Mouse (Mus musculus): ENCODE data around the gene Nrg4. TPM values are rescaled to one million over a fixed set of nuclear protein-coding genes. Genes with fewer than 3 reads are reported as not detected.

The Nrg4 gene
- polyA plus RNA-seq, 1 experiment from 2014 or later: 1.2 TPM

DNA sequence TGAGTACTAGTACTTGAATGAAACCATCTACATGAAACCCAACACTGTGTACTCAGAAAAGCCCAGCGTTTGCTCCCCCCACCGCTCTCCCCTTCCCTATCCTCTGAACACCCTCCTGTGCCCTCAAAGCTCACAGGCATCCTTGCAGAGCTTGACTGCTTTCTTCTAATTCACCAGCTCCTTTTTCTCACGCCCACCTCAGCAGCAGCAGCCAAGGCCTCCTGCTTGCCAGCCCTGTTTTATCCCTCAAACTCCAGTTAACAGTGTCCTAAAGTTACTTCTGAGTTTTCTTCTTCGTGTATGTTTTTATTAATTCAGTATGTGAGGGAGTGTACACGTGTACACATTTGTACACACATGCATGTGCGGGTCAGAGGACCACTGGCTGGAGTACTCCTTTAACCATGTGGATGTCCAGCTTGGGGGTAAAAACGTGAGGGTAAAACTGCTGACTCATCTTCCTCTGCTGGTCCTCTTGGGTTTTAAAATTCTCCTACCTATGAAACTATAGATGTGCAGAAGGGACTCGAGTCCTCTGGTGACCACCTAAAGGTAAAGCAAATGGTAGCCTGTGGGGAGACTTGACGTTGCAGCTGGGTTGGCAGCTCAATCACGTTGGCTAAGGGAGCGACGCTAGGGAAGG is 12.9 kb downstream of the Nrg4 start:
- H3K4me1 ChIP-seq (replicated peaks): no peaks in the 10 kb centered on the region
- H3K9me3 ChIP-seq: no peaks in the 10 kb centered on the region
- H3K27ac ChIP-seq (replicated peaks): no peak overlapping the region
- no peak overlapping the region for H3K4me3 ChIP-seq
- no peaks in the 10 kb centered on the region for H3K27me3 ChIP-seq
- H3K36me3 ChIP-seq: no peaks in the 10 kb centered on the region
- ATAC-seq (ENCODE audit: low FRiP score, low read depth): no peak
- 69% methylated on average over 12 of the region's 12 CpGs for WGBS
- no peak overlapping the region for H3K9ac ChIP-seq
- H3K4me2 ChIP-seq: no peak overlapping the region

DNA sequence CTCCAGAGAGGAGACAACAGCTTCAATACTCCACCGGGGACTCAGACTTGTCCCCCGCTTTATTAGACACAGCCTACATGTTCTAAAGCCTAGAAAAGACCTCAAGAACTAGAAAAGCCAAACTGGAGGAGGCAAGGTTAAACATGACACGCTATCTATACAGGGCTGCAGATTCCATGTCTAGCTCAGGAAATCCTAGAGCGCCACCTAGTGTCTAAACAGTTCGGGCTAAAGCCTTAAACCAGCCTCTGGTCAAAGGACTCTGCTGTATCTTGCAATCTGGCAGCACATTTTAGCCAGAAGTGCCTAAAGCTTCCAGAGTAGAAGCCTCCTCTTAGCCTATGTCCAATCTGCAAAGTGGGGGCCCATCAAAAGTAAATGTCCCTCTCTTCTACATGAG is 15.1 kb downstream of the Nrg4 start:
- no peaks in the 10 kb centered on the region for H3K27me3 ChIP-seq
- no peak overlapping the region for H3K4me2 ChIP-seq
- no peak overlapping the region for H3K4me3 ChIP-seq
- no peaks in the 10 kb centered on the region for H3K9me3 ChIP-seq
- ATAC-seq (ENCODE audit: low FRiP score, low read depth): peak; percentile 87
- no peaks in the 10 kb centered on the region for H3K4me1 ChIP-seq (replicated peaks)
- H3K36me3 ChIP-seq: no peaks in the 10 kb centered on the region
- 11% methylated on average over 5 of the region's 5 CpGs for WGBS
- H3K9ac ChIP-seq: no peak overlapping the region
- no peak overlapping the region for H3K27ac ChIP-seq (replicated peaks)

DNA sequence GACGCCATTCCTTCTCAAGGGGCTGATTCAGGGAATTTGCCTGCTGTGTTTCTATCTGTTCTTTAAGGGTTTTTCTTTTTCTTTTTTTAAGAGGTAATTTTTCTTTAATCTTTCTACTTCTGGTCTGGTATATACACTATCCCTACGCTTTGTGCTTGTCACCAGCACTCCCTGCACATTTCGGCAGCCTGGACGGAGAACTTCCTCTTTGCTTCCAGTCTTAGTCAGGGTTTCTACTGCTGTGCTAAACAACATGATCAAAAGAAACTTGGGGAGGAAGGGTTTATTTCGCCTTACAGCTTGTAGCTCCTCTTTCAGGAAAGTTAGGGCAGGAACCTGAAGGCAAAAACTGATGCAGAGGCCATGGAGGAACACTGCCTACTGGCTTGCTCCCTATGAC is 18.2 kb downstream of the Nrg4 start:
- Histone ChIP-seq H3K4me2 (no peak overlapping the region), H3K27me3 (no peaks in the 10 kb centered on the region)
- ATAC-seq (ENCODE audit: low FRiP score, low read depth): no peak

DNA sequence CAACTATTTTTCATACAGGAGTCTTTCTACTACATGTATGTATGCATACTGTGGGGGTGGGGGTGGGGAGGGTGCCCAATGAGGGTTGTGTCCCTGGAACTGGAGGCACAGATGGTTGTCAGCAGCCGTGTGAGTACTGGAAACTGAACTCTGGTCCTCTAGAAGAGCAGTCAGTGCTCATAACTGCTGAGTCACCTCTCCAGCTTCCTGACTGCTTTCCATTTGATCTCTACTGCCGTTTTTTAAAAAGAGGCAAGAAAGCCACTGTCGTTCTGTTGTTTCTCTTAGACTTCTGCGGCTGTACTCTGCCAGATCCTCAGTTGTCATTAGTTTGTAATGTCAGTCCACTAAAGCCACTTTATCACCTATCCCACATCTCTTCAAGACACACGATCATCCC is 19.1 kb downstream of the Nrg4 start:
- Histone ChIP-seq H3K27me3 (no peaks in the 10 kb centered on the region), H3K4me3 (no peak overlapping the region), H3K36me3 (no peaks in the 10 kb centered on the region), H3K9me3 (no peaks in the 10 kb centered on the region), H3K9ac (no peak overlapping the region), H3K4me2 (no peak overlapping the region), H3K4me1 (replicated peaks) (no peaks in the 10 kb centered on the region), H3K27ac (replicated peaks) (no peak overlapping the region)
- no peak for ATAC-seq (ENCODE audit: low FRiP score, low read depth)
- 84% methylated on average over 5 of the region's 5 CpGs for whole genome bisulfite sequencing

More for the DNA sequence above, 18.2 kb downstream of the Nrg4 start:
- H3K9me3 ChIP-seq: no peaks in the 10 kb centered on the region
- no peak overlapping the region for H3K9ac ChIP-seq
- WGBS: 83% methylated on average over 5 of the region's 5 CpGs
- H3K27ac ChIP-seq (replicated peaks): no peak overlapping the region
- H3K4me1 ChIP-seq (replicated peaks): no peaks in the 10 kb centered on the region
- no peak overlapping the region for H3K4me3 ChIP-seq
- H3K36me3 ChIP-seq: no peaks in the 10 kb centered on the region

DNA sequence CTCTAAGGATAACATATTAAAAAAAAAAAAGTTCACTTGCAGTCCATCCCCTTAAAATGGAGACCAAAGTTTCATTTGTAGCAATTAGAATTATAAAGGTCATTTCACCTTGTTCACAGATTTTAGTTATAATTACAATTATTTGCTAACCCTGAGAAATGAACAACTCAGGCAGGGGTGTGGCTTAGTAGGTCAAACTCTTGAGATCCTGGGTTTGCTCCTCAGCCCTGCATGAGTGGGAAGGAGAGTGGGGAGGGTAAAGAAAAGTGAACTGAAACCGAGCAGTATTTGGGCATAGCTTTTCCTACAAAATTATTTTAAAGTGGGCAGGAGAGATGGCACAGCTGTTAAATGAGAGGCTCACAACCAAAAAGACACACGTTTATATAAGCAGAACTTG is 19.6 kb downstream of the Nrg4 start:
- H3K27me3 ChIP-seq: no peaks in the 10 kb centered on the region
- H3K4me1 ChIP-seq (replicated peaks): no peaks in the 10 kb centered on the region
- no peak overlapping the region for H3K9ac ChIP-seq
- no peak for ATAC-seq (ENCODE audit: low FRiP score, low read depth)
- H3K9me3 ChIP-seq: no peaks in the 10 kb centered on the region
- H3K27ac ChIP-seq (replicated peaks): no peak overlapping the region
- H3K4me3 ChIP-seq: no peak overlapping the region
- 75% methylated on average over 2 of the region's 2 CpGs for WGBS
- no peaks in the 10 kb centered on the region for H3K36me3 ChIP-seq
- H3K4me2 ChIP-seq: no peak overlapping the region

DNA sequence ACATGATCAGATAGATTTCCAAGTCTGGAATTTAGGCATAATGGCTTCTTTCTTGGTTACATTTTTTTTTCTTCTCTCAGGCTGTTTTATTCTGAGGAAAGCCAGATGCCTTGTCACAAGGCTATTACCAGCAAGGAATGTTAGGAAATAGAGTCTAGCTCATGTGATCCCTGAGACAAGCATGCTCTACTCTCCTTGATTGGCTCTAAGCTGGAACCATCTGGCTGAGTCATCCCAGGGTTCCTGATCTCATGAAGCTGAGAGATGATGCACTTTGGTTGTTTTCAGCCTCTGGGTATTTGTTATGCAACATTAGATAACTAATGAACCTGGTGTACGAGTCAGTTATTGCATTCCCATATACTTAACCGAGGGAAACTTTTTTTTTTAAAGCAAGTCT is 30.4 kb downstream of the Nrg4 start:
- no peak for ATAC-seq (ENCODE audit: low FRiP score, low read depth)
- H3K36me3 ChIP-seq: no peaks in the 10 kb centered on the region
- H3K4me1 ChIP-seq (replicated peaks): no peaks in the 10 kb centered on the region
- H3K4me2 ChIP-seq: no peak overlapping the region
- no peaks in the 10 kb centered on the region for H3K9me3 ChIP-seq
- H3K27ac ChIP-seq (replicated peaks): no peak overlapping the region
- no peaks in the 10 kb centered on the region for H3K27me3 ChIP-seq
- H3K9ac ChIP-seq: no peak overlapping the region
- H3K4me3 ChIP-seq: no peak overlapping the region
- 64% methylated on average over 2 of the region's 2 CpGs for WGBS

DNA sequence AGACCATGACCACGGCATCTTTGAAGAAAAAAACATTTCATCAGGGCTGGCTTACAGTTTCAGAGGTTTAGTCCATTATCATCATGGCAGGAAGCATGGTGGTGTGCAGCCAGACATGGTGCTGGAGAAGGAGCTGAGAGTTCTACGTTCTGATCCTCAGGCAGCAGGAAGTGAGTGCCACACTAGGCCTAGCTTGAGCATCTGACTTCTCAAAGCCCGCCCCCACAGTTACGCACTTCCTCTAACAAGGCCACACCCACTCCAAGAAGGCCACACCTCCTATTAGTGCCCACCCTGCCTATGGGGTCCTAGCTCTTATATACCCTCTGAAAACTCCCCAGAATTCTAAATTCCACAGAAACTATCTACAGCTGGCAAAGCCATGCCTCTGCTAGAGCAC is 34.7 kb downstream of the Nrg4 start:
- H3K9ac ChIP-seq: no peak overlapping the region
- no peaks in the 10 kb centered on the region for H3K27me3 ChIP-seq
- H3K4me2 ChIP-seq: no peak overlapping the region
- no peaks in the 10 kb centered on the region for H3K9me3 ChIP-seq
- WGBS: 93% methylated on average over 4 of the region's 4 CpGs
- ATAC-seq (ENCODE audit: low FRiP score, low read depth): no peak
- no peak overlapping the region for H3K4me3 ChIP-seq
- no peaks in the 10 kb centered on the region for H3K4me1 ChIP-seq (replicated peaks)
- no peaks in the 10 kb centered on the region for H3K36me3 ChIP-seq
- H3K27ac ChIP-seq (replicated peaks): no peak overlapping the region

DNA sequence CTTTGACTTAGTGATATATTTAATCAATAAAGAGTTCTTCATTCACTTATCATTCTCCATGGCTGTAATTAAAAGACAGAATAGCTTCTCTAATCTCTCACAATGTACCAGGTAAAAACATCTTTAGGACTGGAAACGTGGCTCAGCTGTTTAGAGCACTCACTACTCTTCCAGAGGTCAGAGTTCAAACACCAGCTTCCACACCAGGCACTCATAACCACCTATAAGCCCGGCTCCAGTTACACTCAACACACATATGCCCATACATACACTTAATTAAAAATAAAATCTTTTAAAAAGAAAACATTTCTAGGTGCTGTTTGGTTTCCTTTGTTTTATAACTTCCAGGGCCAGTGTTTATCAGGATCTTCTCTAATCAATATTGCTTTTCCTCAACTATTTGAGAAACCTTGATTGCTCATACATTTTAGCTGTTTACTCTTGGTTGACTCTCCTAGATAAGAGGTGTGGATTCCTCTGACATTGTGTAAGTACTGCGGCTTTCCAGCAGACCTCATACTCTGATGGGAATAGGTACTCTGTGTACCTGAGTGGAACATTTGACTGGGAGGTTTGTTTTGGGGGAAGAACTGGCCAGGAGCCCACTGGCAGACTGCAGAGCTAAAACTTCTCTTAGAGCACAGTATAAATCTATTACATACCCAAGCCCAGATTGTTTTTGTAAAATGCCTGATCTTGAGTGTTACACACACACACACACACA is 37.0 kb downstream of the Nrg4 start:
- H3K36me3 ChIP-seq: no peaks in the 10 kb centered on the region
- H3K4me3 ChIP-seq: no peak overlapping the region
- no peak overlapping the region for H3K27ac ChIP-seq (replicated peaks)
- no peaks in the 10 kb centered on the region for H3K4me1 ChIP-seq (replicated peaks)
- no peak for ATAC-seq (ENCODE audit: low FRiP score, low read depth)
- no peaks in the 10 kb centered on the region for H3K27me3 ChIP-seq
- 74% methylated on average over 3 of the region's 3 CpGs for WGBS
- H3K9ac ChIP-seq: no peak overlapping the region
- H3K4me2 ChIP-seq: no peak overlapping the region
- no peaks in the 10 kb centered on the region for H3K9me3 ChIP-seq

DNA sequence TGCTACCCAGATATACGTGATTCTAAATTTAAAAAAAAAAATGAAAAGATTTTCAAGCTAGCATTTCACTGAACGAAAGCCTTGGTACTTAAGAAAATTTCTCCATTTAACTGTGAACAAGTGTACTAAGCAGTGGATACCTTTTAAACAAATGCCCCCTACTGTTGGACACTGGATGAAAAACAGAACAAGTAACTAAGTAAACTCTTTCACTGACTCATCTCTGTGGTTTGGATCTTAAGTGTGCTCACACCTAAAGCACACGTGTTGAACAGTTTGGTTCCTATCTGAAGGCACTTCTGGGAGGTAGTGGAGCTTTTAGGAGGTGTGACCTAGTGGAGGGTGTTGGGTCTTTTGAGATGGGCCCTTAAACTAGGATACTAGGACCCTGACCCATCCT is 41.4 kb downstream of the Nrg4 start:
- H3K4me3 ChIP-seq: no peak overlapping the region
- H3K4me2 ChIP-seq: no peak overlapping the region
- H3K36me3 ChIP-seq: no peaks in the 10 kb centered on the region
- no peak overlapping the region for H3K9ac ChIP-seq
- H3K9me3 ChIP-seq: no peaks in the 10 kb centered on the region
- 0 out of 2 replicates have a peak, but pooled peaks cover 2% of the 10 kb centered on the region for H3K27me3 ChIP-seq
- 88% methylated on average over 3 of the region's 3 CpGs for WGBS
- ATAC-seq (ENCODE audit: low FRiP score, low read depth): no peak
- no peak overlapping the region for H3K27ac ChIP-seq (replicated peaks)
- H3K4me1 ChIP-seq (replicated peaks): no peaks in the 10 kb centered on the region

DNA sequence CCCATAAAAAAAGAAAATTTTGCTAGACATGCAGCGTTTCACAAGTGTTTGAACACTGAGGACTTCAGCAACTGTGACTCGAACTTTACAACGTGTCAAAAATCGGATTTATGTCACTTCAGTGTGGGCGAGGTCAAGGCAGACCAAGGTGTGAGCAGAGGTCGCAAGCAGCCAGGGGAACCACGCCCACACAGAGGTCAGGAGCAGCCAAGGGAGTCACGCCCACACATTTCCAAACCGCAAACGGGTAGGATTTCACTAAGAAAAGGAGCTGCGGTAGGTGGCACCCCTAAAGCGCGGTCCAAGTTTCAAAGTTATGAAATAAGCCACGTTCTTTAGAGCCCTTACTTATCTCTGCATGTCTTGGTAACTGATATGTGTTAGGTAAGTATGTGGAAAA is 43.1 kb downstream of the Nrg4 start:
- Histone ChIP-seq H3K4me2 (no peak overlapping the region), H3K4me3 (no peak overlapping the region), H3K4me1 (replicated peaks) (no peaks in the 10 kb centered on the region), H3K9ac (no peak overlapping the region), H3K36me3 (no peaks in the 10 kb centered on the region), H3K9me3 (no peaks in the 10 kb centered on the region), H3K27ac (replicated peaks) (no peak overlapping the region), H3K27me3 (0 out of 2 replicates have a peak, but pooled peaks cover 2% of the 10 kb centered on the region)
- ATAC-seq (ENCODE audit: low FRiP score, low read depth): no peak
- WGBS: 11% methylated on average over 14 of the region's 14 CpGs

DNA sequence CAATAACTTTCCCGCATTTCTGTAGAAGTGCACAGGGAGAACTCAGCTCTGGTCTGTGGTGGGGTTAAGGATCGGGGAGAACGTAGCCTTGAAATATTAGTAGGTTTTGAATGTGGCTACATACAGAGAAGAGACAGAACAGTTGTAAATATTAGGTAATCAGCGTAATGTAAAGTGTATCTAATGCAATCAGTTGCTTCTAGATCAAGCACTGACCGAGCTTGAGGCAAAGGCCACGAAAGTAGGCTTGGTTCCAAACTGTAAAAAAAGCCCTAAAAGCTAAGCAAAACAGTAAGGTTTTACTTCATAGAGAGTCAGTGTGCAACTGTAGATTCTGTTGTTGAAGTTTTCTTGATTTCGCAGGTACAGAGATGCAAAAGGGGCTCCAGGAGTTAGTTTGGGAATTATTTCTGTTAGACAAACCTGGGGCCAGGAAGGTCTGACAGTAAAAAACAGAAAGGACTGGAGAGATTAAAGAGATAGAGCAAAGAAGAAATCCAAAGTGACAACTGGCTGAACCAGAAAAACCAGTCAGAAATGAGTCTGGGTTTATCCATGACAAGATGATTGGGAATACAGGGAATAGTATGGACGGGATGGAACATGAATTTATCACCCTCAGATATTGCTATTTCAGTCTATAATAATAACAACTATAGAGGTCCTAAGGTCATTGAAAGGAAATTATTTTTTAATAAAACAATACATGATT is 47.4 kb downstream of the Nrg4 start:
- H3K4me2 ChIP-seq: no peak overlapping the region

DNA sequence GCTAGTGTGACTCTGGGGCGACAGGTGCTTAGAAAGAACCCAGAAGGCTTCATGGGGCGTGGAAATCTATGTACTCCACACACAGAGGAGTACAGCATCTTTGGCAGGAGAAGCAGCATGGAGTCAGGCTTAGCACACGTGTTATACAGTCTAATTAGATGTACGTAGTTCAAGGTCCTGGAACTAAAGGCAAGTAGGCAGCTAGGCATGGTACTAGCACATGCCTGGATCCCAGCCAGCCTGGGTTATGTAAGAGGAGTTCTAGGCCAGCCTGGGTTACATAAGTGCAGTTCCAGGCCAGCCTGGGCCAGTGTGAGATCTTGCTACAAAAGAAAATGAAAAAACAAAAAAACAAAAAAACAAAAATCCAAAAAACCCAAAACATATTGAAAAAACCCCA is 49.1 kb downstream of the Nrg4 start:
- WGBS: 80% methylated on average over 4 of the region's 4 CpGs
- Histone ChIP-seq H3K9me3 (no peaks in the 10 kb centered on the region), H3K4me3 (no peak overlapping the region), H3K27ac (replicated peaks) (no peak overlapping the region), H3K9ac (no peak overlapping the region), H3K36me3 (no peaks in the 10 kb centered on the region), H3K4me1 (replicated peaks) (no peaks in the 10 kb centered on the region), H3K27me3 (no peaks in the 10 kb centered on the region), H3K4me2 (no peak overlapping the region)
- ATAC-seq (ENCODE audit: low FRiP score, low read depth): no peak

More for the DNA sequence above, 47.4 kb downstream of the Nrg4 start:
- H3K4me3 ChIP-seq: no peak overlapping the region
- H3K4me1 ChIP-seq (replicated peaks): no peaks in the 10 kb centered on the region
- ATAC-seq (ENCODE audit: low FRiP score, low read depth): no peak
- H3K9me3 ChIP-seq: no peaks in the 10 kb centered on the region
- WGBS: 90% methylated on average over 8 of the region's 8 CpGs
- no peak overlapping the region for H3K9ac ChIP-seq
- 0 out of 2 replicates have a peak, but pooled peaks cover 2% of the 10 kb centered on the region for H3K27me3 ChIP-seq
- H3K36me3 ChIP-seq: no peaks in the 10 kb centered on the region
- H3K27ac ChIP-seq (replicated peaks): no peak overlapping the region

Measured in hindbrain, embryonic 15.5 days (tissue).